Mouse (Mus musculus) hindbrain, embryonic 15.5 days (tissue): ENCODE measurements around the gene Zfp958. TPM values are rescaled to one million over a fixed set of nuclear protein-coding genes. Genes with fewer than 3 reads are reported as not detected.
A peak's percentile ranks its signal among the peaks of the same experiment; 100 is the strongest.
"Not testable (repeated sequence)": the region's sequence is repeated elsewhere in the genome, so short reads cannot be mapped to it uniquely, and the experiment has no call there.

Source experiments
- ATAC-seq: fragments of 200-750 bp; cut with Nextera tagmentation; 2 replicates; pipeline ENCODE4 v1.8.0; 2017; ENCODE audit warnings: low read depth, moderate number of reproducible peaks, moderate TSS enrichment; ENCODE audit not compliant: low FRiP score
- H3K27ac ChIP-seq: fragments of 300-500 bp; sonication (generic); replicated peaks from 2 replicates; pipeline ENCODE4 v1.5.1; 2015; ENCODE audit warnings: mild to moderate bottlenecking, inconsistent platforms
- H3K27me3 ChIP-seq: fragments of 300-500 bp; sonication (generic); 2 replicates; pipeline ENCODE4 v1.6.1; 2015; ENCODE audit warnings: control low read depth, inconsistent platforms
- H3K36me3 ChIP-seq: fragments of 300-500 bp; sonication (generic); 2 replicates; pipeline ENCODE4 v1.6.1; 2015; ENCODE audit warnings: control low read depth, inconsistent platforms
- H3K4me1 ChIP-seq: fragments of 300-500 bp; sonication (generic); replicated peaks from 2 replicates; pipeline ENCODE4 v1.6.1; 2015; ENCODE audit warnings: control low read depth, inconsistent platforms
- H3K4me2 ChIP-seq: fragments of 300-500 bp; sonication (generic); 2 replicates; pipeline ENCODE4 v1.6.1; 2015; ENCODE audit warnings: moderate library complexity, mild to moderate bottlenecking, inconsistent platforms
- H3K4me3 ChIP-seq: fragments of 300-500 bp; sonication (generic); 2 replicates; pipeline ENCODE4 v1.5.1; 2015; ENCODE audit warnings: mild to moderate bottlenecking, inconsistent platforms
- H3K9ac ChIP-seq: fragments of 300-500 bp; sonication (generic); 2 replicates; pipeline ENCODE4 v1.6.1; 2015; ENCODE audit warnings: inconsistent platforms
- H3K9me3 ChIP-seq: fragments of 300-500 bp; sonication (generic); 2 replicates; pipeline ENCODE4 v1.6.1; 2016; ENCODE audit warnings: control low read depth, inconsistent platforms
- WGBS: fragments of 180-500 bp; shearing (Covaris S2); methylation state at CpG from one replicate; pipeline ENCODE4 v1.1.7; 2015; 5-methylcytosine and 5-hydroxymethylcytosine counted together
- polyA plus RNA-seq: library from polyadenylated mRNA; unstranded; fragments of >200 nt; fragmentation: Nextera tagmentation; extraction: Ambion mirVana; gene quantifications from 2 replicates; pipeline ENCODE4 v1.2.1, GENCODE M21; 2015

The Zfp958 gene
- 14.4 and 15.8 TPM in 2 replicates for polyA plus RNA-seq

DNA sequence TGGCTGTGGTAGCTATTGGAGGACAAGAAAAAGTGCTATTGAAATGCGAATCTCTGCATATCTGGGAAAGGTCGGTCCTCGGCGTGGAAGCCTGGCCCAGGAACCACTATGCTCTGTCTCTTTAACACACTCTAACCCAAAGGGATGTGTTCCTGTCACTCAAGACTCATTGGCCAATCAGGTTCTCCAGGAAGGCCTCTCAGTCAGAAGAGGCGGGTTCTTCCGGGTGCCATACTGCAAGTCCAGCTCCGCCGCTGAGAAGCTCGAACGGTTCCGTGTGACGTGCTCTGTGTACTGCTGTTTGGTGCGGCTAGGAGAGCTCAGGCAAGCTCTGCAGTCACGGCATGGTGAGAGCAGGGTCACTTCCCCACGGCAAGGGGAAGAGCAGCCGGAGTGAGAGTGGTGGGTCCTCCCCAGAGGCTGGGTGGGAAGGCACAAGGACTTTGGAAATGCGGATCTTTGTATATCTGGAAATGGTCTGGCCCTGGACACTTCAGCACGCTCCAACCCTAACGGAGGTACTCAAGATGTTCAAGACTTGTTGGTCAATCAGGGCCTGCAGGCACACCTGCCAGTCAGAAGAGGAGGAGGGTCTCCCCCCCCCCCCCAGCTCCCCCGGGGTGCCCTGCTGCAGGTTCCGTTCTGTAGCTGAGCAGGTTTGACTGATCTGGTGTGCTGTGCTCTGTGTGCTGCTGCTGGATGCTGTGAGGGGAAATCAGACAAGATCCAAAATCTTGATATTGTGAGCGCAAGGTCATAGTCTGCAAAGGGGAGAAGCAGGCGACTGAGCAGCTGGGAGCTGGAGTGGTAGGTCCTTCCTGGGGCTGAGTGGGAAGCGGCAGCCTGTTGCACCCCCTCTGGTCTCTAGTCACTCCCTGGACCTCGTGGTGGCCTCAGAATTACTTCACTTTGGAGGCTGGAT, at the start of gene Zfp958:
Gene Zfp958, plus strand, starts transcription at position 236 of the 922 bp plus-strand sequence.
- peak; percentile 100 for ATAC-seq
- Histone ChIP-seq H3K4me1 (peaks cover 18% of the 10 kb centered on the region), H3K27me3 (no peaks in the 10 kb centered on the region), H3K9ac (peak within 1 kb of the TSS; percentile 73), H3K36me3 (peaks cover 12% of the 10 kb centered on the region; the same call in 1 of the 2 replicates), H3K27ac (peak within 1 kb of the TSS; percentile 93), H3K4me3 (peak within 1 kb of the TSS; percentile 63), H3K9me3 (no peaks in the 10 kb centered on the region), H3K4me2 (peak within 1 kb of the TSS; percentile 96)
- WGBS = under 1% methylated on average over 25 of the region's 25 CpGs

DNA sequence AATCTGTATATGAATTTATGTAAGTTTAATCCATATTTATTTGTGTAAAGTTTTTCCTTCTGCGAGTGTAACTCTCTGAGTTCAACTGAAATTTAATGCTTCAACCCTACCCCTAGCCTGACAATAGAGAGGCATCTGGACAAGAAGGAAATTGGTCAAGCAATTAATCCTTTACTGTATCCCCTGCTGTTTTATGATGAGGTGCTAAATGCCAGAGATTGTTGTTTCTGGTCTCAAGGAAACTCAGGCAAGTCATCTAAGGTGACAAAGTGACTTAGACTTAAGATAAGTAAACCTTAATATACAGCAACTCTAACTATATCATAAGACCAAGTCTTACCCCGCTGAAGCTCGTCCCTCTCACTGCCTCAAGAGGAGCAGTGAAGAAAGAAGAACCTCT, 31.0 kb upstream of the Zfp958 start:
- Histone ChIP-seq H3K9me3 (no peaks in the 10 kb centered on the region), H3K27ac (no peak overlapping the region), H3K4me3 (no peak overlapping the region), H3K27me3 (no peaks in the 10 kb centered on the region), H3K9ac (no peak overlapping the region), H3K36me3 (no peaks in the 10 kb centered on the region), H3K4me2 (no peak overlapping the region), H3K4me1 (no peaks in the 10 kb centered on the region)
- WGBS = 75% methylated on average over 3 of the region's 3 CpGs
- ATAC-seq = no peak

DNA sequence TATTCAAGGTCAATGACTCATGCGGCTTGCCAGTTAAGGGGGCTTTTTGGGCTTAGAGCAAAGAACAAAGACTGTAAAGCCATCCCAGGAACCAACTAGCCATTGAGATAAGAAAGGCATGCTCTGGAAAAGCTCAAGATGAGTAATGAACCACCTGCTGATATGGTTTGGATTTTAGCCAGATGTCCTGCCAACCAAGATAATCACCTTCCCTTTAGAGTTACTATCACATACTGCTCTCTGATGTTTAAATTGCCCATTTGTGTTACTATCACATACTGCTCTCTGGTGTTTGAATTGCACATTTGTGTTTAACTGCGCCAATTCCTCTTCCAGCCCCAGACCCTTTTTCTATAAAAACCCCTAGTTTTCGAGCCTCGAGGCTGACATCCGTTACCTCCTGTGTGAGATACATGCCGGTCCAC, 30.2 kb upstream of the Zfp958 start:
- Histone ChIP-seq H3K27ac (no peak overlapping the region), H3K36me3 (no peaks in the 10 kb centered on the region), H3K27me3 (no peaks in the 10 kb centered on the region), H3K4me3 (no peak overlapping the region), H3K9me3 (no peaks in the 10 kb centered on the region), H3K4me1 (no peaks in the 10 kb centered on the region), H3K9ac (no peak overlapping the region), H3K4me2 (no peak overlapping the region)
- no peak for ATAC-seq
- WGBS = 80% methylated on average over 6 of the region's 6 CpGs

DNA sequence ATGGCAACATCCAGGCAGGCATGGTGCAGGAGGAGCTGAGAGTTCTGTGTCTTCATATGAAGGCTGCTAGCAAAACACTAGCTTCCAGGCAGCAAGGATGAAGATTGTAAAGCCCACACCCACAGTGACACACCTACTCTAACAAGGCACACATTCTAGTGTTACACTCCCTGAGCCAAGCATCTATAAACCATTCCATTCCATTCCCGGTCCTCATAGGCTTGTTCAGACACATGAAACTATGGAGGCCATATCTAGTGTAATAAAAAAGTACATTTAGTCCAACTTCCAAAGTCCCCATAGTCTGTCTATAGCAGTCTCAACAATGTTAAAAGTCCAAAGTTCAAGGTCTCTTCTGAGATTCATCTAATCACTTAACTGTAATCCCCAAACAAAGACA, 28.3 kb upstream of the Zfp958 start:
- Histone ChIP-seq H3K4me3 (no peak overlapping the region), H3K4me1 (no peaks in the 10 kb centered on the region), H3K9me3 (no peaks in the 10 kb centered on the region), H3K27me3 (no peaks in the 10 kb centered on the region), H3K36me3 (no peaks in the 10 kb centered on the region), H3K27ac (no peak overlapping the region), H3K4me2 (no peak overlapping the region), H3K9ac (no peak overlapping the region)
- ATAC-seq = no peak
- 97% methylated on average over 1 of the region's 1 CpGs for WGBS

DNA sequence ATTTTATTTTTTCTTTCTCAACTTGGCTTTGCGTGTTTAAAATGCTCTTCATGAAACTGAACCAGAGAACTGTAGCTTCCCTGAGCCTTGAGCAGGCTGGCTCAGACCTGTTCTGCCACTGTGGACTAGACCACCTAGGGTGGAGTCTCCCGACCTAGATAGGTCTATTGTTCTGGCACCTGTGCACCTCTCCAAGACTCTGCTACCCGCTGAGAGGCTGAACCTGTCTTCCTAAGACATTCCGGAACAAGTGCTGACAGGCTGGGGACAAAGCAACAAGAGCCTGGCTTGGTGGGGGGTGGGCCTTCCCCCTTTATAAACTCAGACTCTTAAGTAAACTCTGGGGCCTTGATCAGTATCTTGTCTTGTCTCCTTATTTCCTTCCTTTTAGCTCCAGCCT, 26.6 kb upstream of the Zfp958 start:
- H3K4me1 ChIP-seq = no peaks in the 10 kb centered on the region
- H3K27me3 ChIP-seq = no peaks in the 10 kb centered on the region
- H3K4me3 ChIP-seq = no peak overlapping the region
- ATAC-seq = no peak
- H3K36me3 ChIP-seq = no peaks in the 10 kb centered on the region
- no peak overlapping the region for H3K4me2 ChIP-seq
- H3K9ac ChIP-seq = no peak overlapping the region
- H3K27ac ChIP-seq = no peak overlapping the region
- WGBS = 23% methylated on average over 4 of the region's 4 CpGs
- H3K9me3 ChIP-seq = no peaks in the 10 kb centered on the region

DNA sequence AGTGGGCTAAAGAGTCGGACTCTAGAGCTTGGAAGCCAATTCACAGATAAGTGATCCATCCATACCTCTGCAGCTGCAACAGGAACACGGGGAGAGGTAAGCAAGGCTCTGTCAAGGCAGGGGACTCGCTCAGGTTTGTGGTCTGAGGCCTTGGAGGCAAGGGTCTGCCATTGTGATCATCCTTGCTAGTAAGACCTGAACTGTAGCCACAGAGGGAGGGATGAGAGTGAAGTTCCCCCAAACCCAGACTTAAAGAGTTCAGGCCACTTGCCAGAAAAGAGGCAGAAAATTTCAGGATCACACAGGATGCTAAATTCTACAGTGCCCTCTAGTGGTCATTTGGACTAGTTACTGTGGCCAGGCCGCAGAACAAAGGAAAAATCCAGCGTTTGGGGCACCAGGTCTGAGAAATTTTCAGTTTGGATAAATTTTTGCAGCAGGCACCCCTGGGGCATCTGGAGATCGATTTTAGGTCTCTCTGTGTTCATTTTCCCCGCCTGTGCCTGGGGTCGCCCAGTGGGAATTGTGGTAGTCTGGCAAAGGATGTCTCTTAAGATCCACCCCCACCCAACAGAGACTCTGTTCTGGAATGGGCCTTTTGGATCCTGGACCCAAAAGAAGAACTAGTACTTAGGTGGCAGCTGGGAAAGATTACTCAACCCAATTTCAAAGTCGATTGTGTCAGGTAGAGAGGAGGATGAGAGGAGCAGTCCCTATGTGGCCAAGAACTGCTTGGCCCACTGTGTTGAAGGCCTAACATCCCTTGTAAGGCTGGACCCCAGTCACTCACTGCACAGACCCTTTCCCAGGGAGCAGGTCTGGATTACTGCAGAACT, 24.6 kb upstream of the Zfp958 start:
- Histone ChIP-seq H3K27ac (no peak overlapping the region), H3K27me3 (no peaks in the 10 kb centered on the region), H3K4me1 (no peaks in the 10 kb centered on the region), H3K4me3 (no peak overlapping the region), H3K9ac (no peak overlapping the region; the same call in 1 of the 2 replicates), H3K4me2 (no peak overlapping the region), H3K9me3 (no peaks in the 10 kb centered on the region), H3K36me3 (no peaks in the 10 kb centered on the region)
- peak; percentile 66; the same call in 1 of the 2 replicates for ATAC-seq
- 41% methylated on average over 9 of the region's 9 CpGs for WGBS

DNA sequence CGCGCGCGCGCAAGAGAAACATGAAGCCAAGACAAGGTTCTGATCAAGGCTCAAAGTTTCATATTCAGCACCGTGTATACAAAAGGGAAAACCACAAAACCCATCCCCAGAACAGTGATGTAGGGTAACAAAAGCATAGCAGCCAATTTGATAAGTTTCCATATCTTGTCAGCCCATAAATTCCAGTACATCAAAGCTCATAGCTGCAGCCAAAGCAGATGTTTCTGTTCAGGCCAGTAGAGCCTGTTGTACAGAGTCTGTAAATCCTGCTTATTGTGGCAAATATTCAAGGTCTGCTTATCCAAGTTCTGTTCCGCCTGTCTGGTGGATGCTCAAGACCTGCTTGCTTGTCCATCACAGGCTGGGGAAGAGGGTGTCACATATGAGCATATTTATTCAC, 4.1 kb upstream of the Zfp958 start:
- Histone ChIP-seq H3K9ac (no peak overlapping the region), H3K36me3 (no peaks in the 10 kb centered on the region), H3K27me3 (no peaks in the 10 kb centered on the region), H3K27ac (no peak overlapping the region), H3K4me3 (no peak overlapping the region), H3K4me2 (no peak overlapping the region), H3K9me3 (no peaks in the 10 kb centered on the region), H3K4me1 (peaks cover 4% of the 10 kb centered on the region)
- 96% methylated on average over 7 of the region's 7 CpGs for WGBS
- no peak for ATAC-seq

DNA sequence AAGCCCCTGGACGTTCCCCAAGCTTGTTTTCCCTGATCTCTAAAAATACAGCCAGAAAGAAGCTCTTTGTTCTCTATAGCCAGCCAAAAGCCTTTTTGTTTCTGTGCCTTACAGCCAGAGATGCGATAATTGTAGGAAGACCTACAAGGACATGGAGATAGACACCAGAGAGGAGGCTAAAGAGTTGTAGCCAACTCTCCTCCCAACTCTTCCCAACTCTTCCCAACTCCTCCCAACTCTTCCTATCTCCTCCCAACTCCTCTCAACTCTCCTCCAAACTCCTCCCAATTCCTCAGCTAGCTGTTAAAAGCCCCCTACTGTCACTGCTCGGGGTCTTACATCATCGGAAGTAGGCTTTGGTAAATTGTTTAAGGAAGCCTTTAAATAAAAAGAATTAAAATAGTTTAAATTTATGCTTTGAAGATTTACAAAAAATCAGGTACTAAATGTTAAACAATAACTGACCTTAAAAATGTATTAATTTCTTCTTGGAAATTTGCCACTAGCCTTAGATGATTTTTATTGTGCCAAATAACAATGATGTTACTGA, 1.3 kb upstream of the Zfp958 start:
- not testable (repeated sequence) for H3K4me2 ChIP-seq

DNA sequence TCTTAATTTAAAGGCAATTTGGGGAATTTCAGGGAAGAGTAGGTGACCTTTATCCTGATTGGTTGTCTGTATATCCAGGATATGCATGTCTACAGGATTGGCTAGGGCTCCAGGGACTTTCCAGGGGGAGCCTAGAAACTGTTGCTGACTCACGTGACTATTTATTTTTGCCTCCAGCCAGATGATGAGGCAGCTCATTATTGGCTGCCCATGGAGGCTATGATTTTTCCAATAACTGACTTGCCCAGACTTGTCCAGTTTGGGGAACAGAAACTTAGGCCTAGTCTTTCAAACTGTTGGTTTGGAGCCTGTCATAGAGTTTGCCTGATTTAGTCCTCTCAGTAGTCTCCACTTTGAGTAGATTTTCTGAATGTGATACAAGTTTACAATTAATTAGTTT, 14.4 kb downstream of the Zfp958 start:
- no peak overlapping the region for H3K4me3 ChIP-seq
- 100% methylated on average over 1 of the region's 1 CpGs for WGBS
- H3K36me3 ChIP-seq = peaks cover 74% of the 10 kb centered on the region
- no peaks in the 10 kb centered on the region for H3K27me3 ChIP-seq
- no peak for ATAC-seq
- no peak overlapping the region for H3K27ac ChIP-seq
- H3K9me3 ChIP-seq = peaks cover 53% of the 10 kb centered on the region
- H3K9ac ChIP-seq = no peak overlapping the region
- H3K4me1 ChIP-seq = no peaks in the 10 kb centered on the region
- no peak overlapping the region for H3K4me2 ChIP-seq

More for the DNA sequence above, 1.3 kb upstream of the Zfp958 start:
- not testable (repeated sequence) for ATAC-seq, H3K9ac ChIP-seq, H3K27ac ChIP-seq, H3K4me3 ChIP-seq, H3K27me3 ChIP-seq, H3K36me3 ChIP-seq, H3K9me3 ChIP-seq
- 72% methylated on average over 4 of the region's 4 CpGs for WGBS
- H3K4me1 ChIP-seq = peaks cover 18% of the 10 kb centered on the region

DNA sequence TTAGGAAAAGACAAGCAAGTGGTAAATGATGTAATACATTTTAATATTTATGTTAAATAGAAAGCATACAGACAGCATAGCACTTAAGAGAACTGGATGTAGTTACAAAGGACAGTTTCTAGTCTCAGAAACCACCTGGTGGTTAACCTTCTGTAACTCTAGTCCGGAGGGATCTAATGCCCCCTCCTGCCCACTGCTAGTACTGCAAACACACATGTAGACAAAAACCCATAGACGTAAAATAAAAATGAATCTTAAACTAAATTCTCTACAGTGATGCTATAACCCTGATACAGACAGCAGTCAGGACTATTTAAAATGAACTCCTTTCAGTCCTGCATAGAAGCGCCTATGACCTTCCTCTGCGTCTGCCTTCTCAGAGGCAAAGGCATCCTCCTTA, 24.1 kb downstream of the Zfp958 start:
- H3K4me1 ChIP-seq = no peaks in the 10 kb centered on the region
- H3K27ac ChIP-seq = no peak overlapping the region
- H3K4me2 ChIP-seq = no peak overlapping the region
- WGBS = 92% methylated on average over 4 of the region's 4 CpGs
- 0 out of 2 replicates have a peak, but pooled peaks cover 11% of the 10 kb centered on the region for H3K9me3 ChIP-seq
- peaks cover 9% of the 10 kb centered on the region; the same call in 1 of the 2 replicates for H3K36me3 ChIP-seq
- no peak for ATAC-seq
- H3K4me3 ChIP-seq = no peak overlapping the region
- no peak overlapping the region for H3K9ac ChIP-seq
- no peaks in the 10 kb centered on the region for H3K27me3 ChIP-seq

DNA sequence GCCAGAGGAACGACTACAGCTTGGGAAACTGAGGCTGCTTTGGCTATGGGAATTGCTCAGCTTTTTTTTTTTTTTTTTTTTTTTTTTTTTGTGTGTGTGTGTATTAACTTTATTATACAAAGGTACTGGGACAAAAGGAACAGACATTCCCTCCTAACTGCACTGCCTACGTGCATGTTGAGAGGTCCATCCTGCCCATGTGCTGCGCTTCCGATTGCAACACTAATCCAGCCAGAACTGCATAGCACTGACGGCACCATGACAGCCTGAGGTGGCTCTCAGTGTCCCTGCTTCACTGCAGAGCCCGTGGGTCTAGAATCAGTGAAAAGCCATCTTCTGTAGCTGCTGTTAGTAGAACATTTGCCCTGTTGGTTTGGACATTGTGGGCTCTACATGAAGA, 30.0 kb downstream of the Zfp958 start:
- 88% methylated on average over 6 of the region's 6 CpGs for WGBS
- H3K27ac ChIP-seq, H3K9me3 ChIP-seq, H3K4me3 ChIP-seq, H3K4me1 ChIP-seq, H3K36me3 ChIP-seq, H3K27me3 ChIP-seq, H3K9ac ChIP-seq, ATAC-seq, H3K4me2 ChIP-seq: not testable (repeated sequence)

DNA sequence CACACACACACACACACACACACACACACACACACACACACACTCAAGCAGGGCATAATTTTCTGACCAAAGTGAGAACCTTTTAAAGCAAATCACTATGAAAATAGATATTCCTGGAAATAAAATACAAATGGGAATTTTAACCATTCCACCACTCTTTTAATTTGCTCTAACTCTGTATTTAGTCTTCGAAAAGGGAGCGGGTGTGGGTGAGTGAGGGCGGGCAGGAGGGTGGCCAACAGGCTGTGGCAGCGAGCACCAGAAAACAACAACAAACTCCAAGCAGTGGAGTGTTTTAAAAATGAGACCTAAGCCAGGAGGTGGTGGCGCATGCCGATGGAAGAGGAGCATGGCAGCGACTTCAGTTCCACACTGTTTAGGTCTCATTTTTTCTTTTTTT, 43.6 kb downstream of the Zfp958 start:
- no peaks in the 10 kb centered on the region for H3K4me1 ChIP-seq
- H3K9ac ChIP-seq = no peak overlapping the region
- no peaks in the 10 kb centered on the region for H3K36me3 ChIP-seq
- ATAC-seq = no peak
- no peak overlapping the region for H3K4me2 ChIP-seq
- no peak overlapping the region for H3K4me3 ChIP-seq
- WGBS = 91% methylated on average over 7 of the region's 7 CpGs
- no peaks in the 10 kb centered on the region for H3K27me3 ChIP-seq
- no peaks in the 10 kb centered on the region for H3K9me3 ChIP-seq
- H3K27ac ChIP-seq = no peak overlapping the region
